Mouse (Mus musculus): Measurements from ENCODE around the gene Cbx5. TPM values are rescaled to one million over a fixed set of nuclear protein-coding genes. Genes with fewer than 3 reads are reported as not detected.
"Not testable (repeated sequence)": the region's sequence is repeated elsewhere in the genome, so short reads cannot be mapped to it uniquely, and the experiment has no call there.

Cbx5 gene
- 23.9 and 24.4 TPM in 2 replicates for polyA plus RNA-seq (2012; rRNA removed)

DNA sequence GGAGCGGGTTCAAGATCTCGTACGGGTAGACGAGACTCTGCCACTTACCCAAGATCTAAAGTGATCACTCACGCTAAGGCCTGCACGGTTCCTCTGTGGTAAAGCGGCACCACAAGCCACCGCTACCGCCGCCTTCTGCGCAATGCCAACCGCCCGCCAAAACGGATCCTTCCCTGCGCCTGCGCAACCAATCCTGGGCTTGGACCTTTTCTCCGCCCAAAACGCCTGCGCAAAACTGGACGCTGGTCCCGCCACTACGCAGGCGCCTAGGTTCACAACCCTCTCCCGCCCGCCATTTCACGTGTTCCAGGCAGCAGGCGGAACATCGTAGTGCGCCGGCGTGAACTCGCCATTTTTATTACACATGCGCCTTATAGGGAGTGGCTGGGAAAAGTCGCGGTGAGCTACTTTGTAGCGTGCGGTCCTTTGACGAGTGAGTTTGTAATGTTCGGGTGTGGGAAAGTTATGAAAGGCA lies at the start of gene Cbx5:
Gene Cbx5, minus strand, starts transcription at position 132 of the 475 bp plus-strand sequence.
- peak; percentile 90 for DNase-seq (ENCODE audit: low spot score)

GRCm38 (mm10) chr15:103285778-103286417 lies 46.3 kb upstream of the Cbx5 start:
- DNase-seq (ENCODE audit: low spot score) = no peak

DNA sequence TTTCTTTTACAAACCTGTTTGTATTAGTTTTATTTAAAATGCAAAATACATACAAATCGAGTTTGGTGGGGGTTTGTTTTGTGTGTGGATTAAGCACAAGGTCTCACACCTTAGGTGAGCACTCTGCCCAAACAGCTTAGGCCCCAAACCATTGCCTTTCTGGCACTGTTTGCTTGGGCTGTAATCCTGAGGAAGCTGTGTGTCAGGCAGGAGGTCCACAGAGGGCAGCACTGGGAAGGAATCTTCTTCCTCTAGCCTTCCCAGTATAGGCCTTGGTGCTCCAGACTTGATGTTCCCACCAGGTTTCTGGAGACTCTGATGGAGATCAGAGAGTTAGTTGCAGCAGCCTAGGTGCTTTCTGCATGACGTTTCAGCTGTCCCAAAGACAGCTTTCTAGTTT lies 45.0 kb upstream of the Cbx5 start:
- DNase-seq (ENCODE audit: low spot score) = no peak

- DNase-seq (ENCODE audit: low spot score) = no peak
Measured at GRCm38 (mm10) chr15:103284066-103284465, 44.5 kb upstream of the Cbx5 start.

- DNase-seq (ENCODE audit: low spot score) = no peak
Measured at GRCm38 (mm10) chr15:103281465-103282205, 42.0 kb upstream of the Cbx5 start.

DNA sequence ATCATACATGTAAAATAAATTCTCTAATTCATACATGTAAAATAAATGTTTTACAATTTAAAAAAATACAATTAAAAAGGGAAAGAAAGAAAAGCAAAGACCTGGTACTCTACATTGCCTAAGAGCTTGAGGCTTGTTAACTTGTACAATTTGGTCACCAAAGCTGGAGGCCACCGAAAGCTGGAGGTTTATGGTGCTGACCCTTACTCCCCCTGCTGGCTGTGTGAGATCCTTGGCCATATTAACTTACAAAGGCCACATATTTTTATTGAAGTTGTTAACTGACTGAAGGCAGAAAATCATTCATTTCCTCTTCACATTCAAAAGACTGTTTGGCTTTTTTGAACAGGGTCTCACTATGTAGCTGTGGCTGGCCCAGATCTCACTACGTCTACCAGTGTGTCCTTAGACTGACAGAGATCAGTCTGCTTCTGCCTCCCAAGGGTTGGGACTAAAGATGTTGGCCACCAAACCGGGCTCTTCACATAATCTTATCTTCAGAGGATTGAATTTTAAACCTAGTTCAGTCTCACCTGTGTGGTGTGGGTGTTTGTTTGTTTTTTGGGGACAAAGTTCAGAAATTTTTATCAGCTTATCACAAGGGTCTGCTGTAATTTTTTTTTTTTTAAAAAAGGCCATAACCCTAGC lies 41.3 kb upstream of the Cbx5 start:
- DNase-seq (ENCODE audit: low spot score) = no peak

DNA sequence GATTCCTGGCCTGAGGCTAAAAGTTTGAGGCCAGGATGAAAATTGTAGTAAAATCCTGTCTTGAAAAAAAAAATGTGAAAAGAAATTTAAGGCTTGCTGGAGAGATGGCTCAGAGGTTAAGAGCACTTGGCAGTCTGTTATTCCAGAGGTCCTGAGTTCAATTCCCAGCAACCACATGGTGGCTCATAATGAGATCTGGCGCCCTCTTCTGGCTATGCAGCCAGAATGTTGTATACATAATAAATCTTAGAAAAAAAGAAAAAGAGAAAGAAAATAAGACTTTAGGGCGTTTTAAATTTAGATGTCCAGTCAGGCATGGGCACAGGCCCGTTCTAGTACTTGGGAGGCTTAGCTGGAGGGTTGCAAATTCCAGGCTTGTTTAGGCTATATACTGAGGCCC lies 40.1 kb upstream of the Cbx5 start:
- DNase-seq (ENCODE audit: low spot score) = no peak

- DNase-seq (ENCODE audit: low spot score) = no peak
Measured at GRCm38 (mm10) chr15:103277949-103278348, 38.3 kb upstream of the Cbx5 start.

DNA sequence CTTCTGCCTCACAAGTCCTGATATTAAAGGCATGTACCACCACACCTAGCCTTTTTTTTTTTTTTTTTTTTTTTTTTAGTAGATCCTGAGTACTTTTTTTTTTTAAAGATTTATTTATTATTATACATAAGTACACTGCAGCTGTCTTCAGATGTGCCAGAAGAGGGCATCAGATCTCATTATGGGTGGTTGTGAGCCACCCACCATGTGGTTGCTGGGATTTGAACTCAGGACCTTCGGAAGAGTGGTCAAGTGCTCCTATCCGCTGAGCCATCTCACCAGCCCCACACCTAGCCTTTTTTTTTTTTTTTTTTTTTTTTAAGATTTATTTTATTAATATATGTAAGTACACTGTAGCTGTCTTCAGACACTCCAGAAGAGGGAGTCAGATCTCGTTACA lies 36.3 kb upstream of the Cbx5 start:
- DNase-seq (ENCODE audit: low spot score) = not testable (repeated sequence)

DNA sequence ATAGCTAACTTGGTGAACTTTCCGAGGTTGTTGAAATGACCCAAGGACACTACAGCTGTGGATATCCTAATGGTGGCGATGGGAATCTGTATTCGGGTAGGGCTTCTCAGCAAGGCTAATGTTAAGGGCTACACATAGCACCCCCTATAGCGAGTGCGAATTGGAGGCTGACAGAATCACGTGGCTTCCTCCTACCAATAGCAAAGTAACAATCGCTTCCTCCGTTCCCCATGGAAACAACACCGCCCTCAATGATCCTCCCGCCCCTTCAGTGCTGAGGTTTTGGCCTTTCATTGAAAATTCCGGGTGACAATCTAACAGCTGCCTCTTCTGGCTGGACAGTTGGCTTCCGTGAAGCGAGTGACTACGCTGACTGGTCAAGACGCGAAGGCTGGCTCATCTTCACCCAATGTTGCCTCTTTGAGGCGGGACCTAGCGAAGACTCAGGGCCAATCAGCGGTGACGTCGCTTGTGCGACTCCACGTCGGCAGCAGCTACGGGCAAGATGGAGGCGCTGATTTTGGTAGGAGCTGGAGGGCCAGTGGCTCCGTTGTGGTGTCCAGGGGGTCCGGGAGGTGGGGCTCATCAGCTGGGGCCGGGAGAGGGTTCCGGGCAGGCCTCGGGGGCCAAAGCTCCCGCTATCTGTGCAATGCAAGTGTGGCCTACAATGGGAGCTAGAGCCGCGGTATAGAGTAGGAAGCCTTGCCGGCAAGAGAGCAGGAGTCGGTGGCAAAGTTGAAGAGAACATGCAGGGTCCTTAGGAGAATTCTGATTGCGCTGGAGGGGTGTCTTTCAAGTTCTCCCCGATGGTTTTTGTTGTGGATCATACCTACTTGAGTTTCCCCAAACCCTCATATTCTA lies 33.0 kb upstream of the Cbx5 start, which contains the start of gene Copz1:
Gene Copz1, plus strand, starts transcription at position 296 of the 861 bp plus-strand sequence.
- peak; percentile 86 for DNase-seq (ENCODE audit: low spot score)

DNA sequence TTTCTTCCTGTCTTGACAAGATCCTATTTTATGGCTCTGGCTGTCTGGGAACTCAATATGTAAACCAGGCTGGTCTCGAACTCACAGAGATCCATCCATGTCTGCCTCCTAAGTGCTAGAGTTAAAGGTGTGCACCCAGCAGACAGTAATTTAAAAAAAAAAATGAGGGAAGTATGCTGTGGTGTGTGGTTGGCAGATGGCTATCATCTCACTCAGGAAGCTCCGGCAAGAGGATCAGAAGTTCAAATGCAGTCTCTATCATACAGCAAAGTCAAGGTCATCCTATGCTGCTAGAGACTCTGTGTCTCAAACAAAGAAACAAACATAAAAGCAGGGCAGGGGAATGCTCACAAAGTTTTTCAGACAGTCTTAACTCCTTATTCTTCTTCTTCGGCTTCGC lies 29.3 kb upstream of the Cbx5 start:
- DNase-seq (ENCODE audit: low spot score) = no peak

DNA sequence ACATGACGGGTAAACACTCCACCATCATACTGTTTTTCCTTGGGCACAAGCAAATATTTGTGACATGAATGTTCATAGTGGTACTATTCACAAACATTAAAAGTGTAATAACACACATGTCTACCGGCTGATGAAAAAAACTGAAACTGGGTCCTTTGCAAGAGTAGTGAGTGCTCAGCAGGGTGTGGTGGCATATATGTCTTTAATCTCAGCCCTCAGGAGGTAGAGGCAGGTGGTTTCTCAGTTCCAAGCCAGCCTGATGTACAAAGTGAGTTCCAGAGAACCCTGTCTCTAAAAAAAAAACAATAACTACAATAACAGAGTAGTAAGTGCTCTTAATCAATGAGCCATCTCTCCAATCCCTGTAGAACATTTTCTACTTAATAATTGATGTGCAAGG lies 25.2 kb upstream of the Cbx5 start:
- DNase-seq (ENCODE audit: low spot score) = no peak

GRCm38 (mm10) chr15:103259989-103260388 lies 20.4 kb upstream of the Cbx5 start:
- DNase-seq (ENCODE audit: low spot score) = no peak

GRCm38 (mm10) chr15:103259162-103259561 lies 19.5 kb upstream of the Cbx5 start:
- DNase-seq (ENCODE audit: low spot score) = no peak

DNA sequence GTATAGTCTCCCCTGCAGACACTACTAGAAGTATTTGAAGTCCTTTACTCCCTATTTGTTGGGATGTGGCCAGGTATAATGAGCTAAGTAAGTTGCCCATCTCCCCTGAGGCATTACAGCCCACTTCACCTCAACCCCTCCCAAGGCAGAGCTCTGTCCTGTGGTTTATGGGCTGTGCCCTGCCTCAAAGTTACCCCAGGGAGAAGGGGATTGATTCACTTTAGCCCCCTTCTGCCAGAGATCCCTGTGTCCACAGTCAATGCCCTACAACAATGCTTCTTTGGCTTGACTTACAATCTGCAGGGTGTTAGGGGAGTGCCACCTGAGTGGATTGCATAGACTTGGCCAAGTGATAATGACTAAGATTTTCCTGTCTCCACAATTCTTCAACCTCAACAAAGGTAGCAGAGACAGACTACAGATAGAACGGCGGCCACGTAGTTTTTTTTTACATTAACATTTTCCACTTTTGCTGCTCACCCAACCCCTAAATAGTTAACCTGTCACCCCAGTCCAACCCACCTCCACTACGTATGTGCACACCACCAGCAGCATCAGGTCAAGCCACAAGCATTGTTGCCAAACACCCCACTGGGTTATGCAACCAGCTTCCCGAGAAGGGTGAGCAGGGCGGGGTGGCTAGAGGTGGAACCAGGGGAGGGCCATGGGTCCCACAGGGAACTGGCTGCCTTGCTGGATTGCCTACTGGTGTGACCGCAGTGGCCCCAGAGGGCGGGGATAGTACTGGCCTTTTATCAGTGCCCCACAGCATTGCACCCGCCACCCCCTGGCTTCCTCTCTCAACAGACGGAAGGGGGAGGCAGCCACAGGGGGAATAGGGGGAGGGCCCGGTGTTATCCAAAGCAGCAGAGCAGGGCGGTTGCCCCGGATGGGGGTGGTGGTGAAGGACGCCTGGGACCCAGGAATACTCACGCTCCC lies 18.4 kb upstream of the Cbx5 start, which contains the start of gene Nfe2:
Gene Nfe2, minus strand, starts transcription at position 614 of the 939 bp plus-strand sequence.
- peak; percentile 53 for DNase-seq (ENCODE audit: low spot score)

GRCm38 (mm10) chr15:103256210-103256986 lies 16.8 kb upstream of the Cbx5 start:
- DNase-seq (ENCODE audit: low spot score) = no peak

DNA sequence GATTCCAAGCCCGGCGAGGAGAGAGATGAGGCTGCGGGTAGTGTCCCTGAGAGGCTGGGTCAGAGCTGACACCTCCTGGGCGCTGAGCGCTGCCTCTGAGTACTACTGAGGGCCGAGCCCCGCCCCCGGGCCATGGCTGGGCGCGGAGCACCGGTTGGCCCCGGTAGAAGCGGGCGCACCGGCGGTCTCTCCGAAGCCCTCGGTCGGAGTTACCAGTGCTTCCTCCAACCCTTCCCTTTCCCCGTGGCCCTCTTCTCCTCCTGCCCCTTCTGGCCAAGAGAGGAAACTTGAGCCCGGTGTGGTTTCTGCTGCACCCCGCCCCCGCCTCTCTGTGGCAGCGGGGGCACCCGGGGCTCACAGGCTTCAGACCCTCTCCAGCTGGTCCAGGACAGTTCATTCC lies 15.6 kb upstream of the Cbx5 start:
- peak; percentile 36 for DNase-seq (ENCODE audit: low spot score)

DNA sequence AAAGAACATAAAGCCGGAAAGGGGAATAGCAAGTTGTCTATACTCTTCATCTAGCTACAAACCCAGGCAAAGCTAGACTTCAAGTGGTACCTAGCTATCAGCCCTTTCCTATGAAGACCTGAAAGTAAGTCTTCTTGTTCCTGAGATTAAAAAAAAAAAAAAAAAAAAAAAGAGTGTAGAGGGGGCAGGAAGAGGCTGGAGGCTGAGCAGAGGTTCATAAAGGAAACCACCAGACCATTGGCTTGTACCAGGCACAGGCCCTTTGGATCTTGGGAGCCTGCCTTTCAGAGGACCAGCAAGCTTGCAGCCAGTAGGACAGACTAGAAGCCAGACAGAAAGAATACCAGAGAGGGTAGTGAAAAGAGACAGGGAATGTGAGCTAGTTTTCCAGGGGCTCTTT lies 13.7 kb upstream of the Cbx5 start:
- DNase-seq (ENCODE audit: low spot score) = no peak

- no peak for DNase-seq (ENCODE audit: low spot score)
Measured at GRCm38 (mm10) chr15:103252660-103253059, 13.0 kb upstream of the Cbx5 start.

- no peak for DNase-seq (ENCODE audit: low spot score)
Measured at GRCm38 (mm10) chr15:103251595-103251994, 12.0 kb upstream of the Cbx5 start.
